ENCODE assay signal across 8 mouse cellular contexts in genomic region chr3:75556695-75557291, GRCm38 (mm10). TPM values are rescaled to one million over a fixed set of nuclear protein-coding genes. Genes with fewer than 3 reads are reported as not detected.
DNase-seq lines count a peak whose midpoint lies in the region; ATAC-seq and TF ChIP-seq lines count a peak whose summit lies in the region.

Pdcd10 (minus strand) TSS chr3:75556856.

- H3K4me3 ChIP-seq in C2C12 (ENCODE audit: insufficient read depth, poor library complexity, severe bottlenecking), result peak within 1 kb of the TSS; percentile 91
- peak within 1 kb of the TSS; percentile 98 for H3K4me3 ChIP-seq in erythroblast, embryonic 14.5 days (replicated peaks)
- H3K4me3 ChIP-seq in heart, embryonic 11.5 days (ENCODE audit: low read depth, low read length), result peak within 1 kb of the TSS; percentile 96
- peak within 1 kb of the TSS; percentile 95 for H3K4me3 ChIP-seq in kidney, embryonic 16.5 days (ENCODE audit: low read length)
- H3K4me3 ChIP-seq in liver, adult 2 months (ENCODE audit: insufficient read depth, low read depth, low read length), result peak within 1 kb of the TSS; percentile 89
- peak within 1 kb of the TSS; percentile 69 for H3K4me3 ChIP-seq in myocyte

- TF ChIP-seq CTCF in C2C12 (IDR thresholded peaks at IDR 0.05; ENCODE audit: control insufficient read depth, insufficient read depth, insufficient read length), result no peak
- no peak for TF ChIP-seq CTCF in brain, embryonic 14.5 days (IDR thresholded peaks at IDR 0.05; ENCODE audit: borderline replicate concordance, extremely low read depth, insufficient read depth, insufficient read length)
- TF ChIP-seq CTCF in liver, adult 2 months (IDR thresholded peaks at IDR 0.05; ENCODE audit: low read depth, low read length), result no peak

- under 1% methylated on average over 35 of the region's 35 CpGs for WGBS in heart, embryonic 11.5 days (ENCODE audit: insufficient replicate concordance)
- WGBS in kidney, embryonic 16.5 days, result 0% methylated on average over 35 of the region's 35 CpGs
- WGBS in liver, adult 2 months, result under 1% methylated on average over 35 of the region's 35 CpGs

- H3K36me3 ChIP-seq in C2C12 (ENCODE audit: control insufficient read depth, insufficient read depth) (no peaks in the 10 kb centered on the region), myocyte (ENCODE audit: control insufficient read depth, insufficient read depth) (no peaks in the 10 kb centered on the region)
- H3K36me3 ChIP-seq in erythroblast, embryonic 14.5 days (ENCODE audit: control insufficient read depth), result peaks cover 5% of the 10 kb centered on the region
- no peaks in the 10 kb centered on the region for H3K36me3 ChIP-seq in heart, embryonic 11.5 days (ENCODE audit: control insufficient read depth, insufficient read depth, low read length)
- no peaks in the 10 kb centered on the region for H3K36me3 ChIP-seq in kidney, embryonic 16.5 days (ENCODE audit: insufficient read depth, low read length)
- no peaks in the 10 kb centered on the region for H3K36me3 ChIP-seq in liver, adult 2 months (ENCODE audit: control insufficient read depth, insufficient read depth, low read length)
- no peaks in the 10 kb centered on the region; the same call in 1 of the 2 replicates for H3K36me3 ChIP-seq in splenic B cell, adult 2 months (ENCODE audit: control insufficient read depth, insufficient read depth, low read length, poor library complexity, severe bottlenecking)

- H3K79me3 ChIP-seq in C2C12 (ENCODE audit: low read depth), result peaks cover 43% of the 10 kb centered on the region

- peaks cover 41% of the 10 kb centered on the region for H3K4me1 ChIP-seq in erythroblast, embryonic 14.5 days (ENCODE audit: control insufficient read depth)
- H3K4me1 ChIP-seq in heart, embryonic 11.5 days (ENCODE audit: control insufficient read depth, insufficient read depth, low read length), result 0 out of 2 replicates have a peak, but pooled peaks cover 3% of the 10 kb centered on the region
- H3K4me1 ChIP-seq in kidney, embryonic 16.5 days (ENCODE audit: insufficient read depth, low read length), result peaks cover 5% of the 10 kb centered on the region
- peaks cover 4% of the 10 kb centered on the region for H3K4me1 ChIP-seq in liver, adult 2 months (ENCODE audit: control insufficient read depth, insufficient read depth, low read length)

- H3K27ac ChIP-seq in heart, embryonic 11.5 days (ENCODE audit: low read depth, low read length), result peak within 1 kb of the TSS; percentile 82
- peak within 1 kb of the TSS; percentile 86 for H3K27ac ChIP-seq in kidney, embryonic 16.5 days (ENCODE audit: low read length)
- H3K27ac ChIP-seq in liver, adult 2 months (replicated peaks; ENCODE audit: insufficient read depth, low read depth, low read length), result peak within 1 kb of the TSS; percentile 77

- no peaks in the 10 kb centered on the region for H3K9me3 ChIP-seq in erythroblast, embryonic 14.5 days (ENCODE audit: control insufficient read depth, low read length)
- no peaks in the 10 kb centered on the region for H3K9me3 ChIP-seq in heart, embryonic 11.5 days (replicated peaks; ENCODE audit: control insufficient read depth, low read length)
- no peaks in the 10 kb centered on the region for H3K9me3 ChIP-seq in kidney, embryonic 16.5 days (ENCODE audit: low read length)

- peak; percentile 43; the same call in 1 of the 2 replicates for TF ChIP-seq POLR2A in brain, embryonic 14.5 days (IDR thresholded peaks at IDR 0.05; ENCODE audit: borderline replicate concordance, extremely low read depth, insufficient read depth, insufficient read length, poor library complexity, severe bottlenecking)
- TF ChIP-seq POLR2A in liver, adult 2 months (IDR thresholded peaks at IDR 0.05; ENCODE audit: extremely low read depth, insufficient read depth, low read length), result peak; percentile 41; the same call in 1 of the 2 replicates
- peak; percentile 41 for TF ChIP-seq POLR2A in myocyte (IDR thresholded peaks at IDR 0.05; ENCODE audit: insufficient read length, low read depth)

- ATAC-seq in heart, embryonic 11.5 days (replicated peaks; ENCODE audit: insufficient number of reproducible peaks, low FRiP score, low TSS enrichment), result peak; percentile 98
- ATAC-seq in kidney, embryonic 16.5 days (ENCODE audit: low FRiP score, low TSS enrichment), result peak; percentile 98

- peak within 1 kb of the TSS; percentile 80 for H3ac ChIP-seq in C2C12 (ENCODE audit: control insufficient read depth, insufficient read length, low read depth)
- peak within 1 kb of the TSS; percentile 68 for H3ac ChIP-seq in myocyte (ENCODE audit: control insufficient read depth, insufficient read length)

- no peaks in the 10 kb centered on the region for H3K27me3 ChIP-seq in C2C12 (ENCODE audit: control insufficient read depth, insufficient read depth, insufficient read length)
- H3K27me3 ChIP-seq in erythroblast, embryonic 14.5 days (ENCODE audit: control insufficient read depth), result peaks cover 13% of the 10 kb centered on the region
- H3K27me3 ChIP-seq in heart, embryonic 11.5 days (ENCODE audit: control insufficient read depth, insufficient read depth, low read length), result no peaks in the 10 kb centered on the region
- H3K27me3 ChIP-seq in kidney, embryonic 16.5 days (ENCODE audit: insufficient read depth, low read length), result no peaks in the 10 kb centered on the region
- H3K27me3 ChIP-seq in liver, adult 2 months (ENCODE audit: control insufficient read depth, insufficient read depth, low read length), result no peaks in the 10 kb centered on the region
- no peaks in the 10 kb centered on the region for H3K27me3 ChIP-seq in myocyte (ENCODE audit: control insufficient read depth, insufficient read depth, insufficient read length)
- H3K27me3 ChIP-seq in splenic B cell, adult 2 months (ENCODE audit: control insufficient read depth, insufficient read depth, low read length, poor library complexity, severe bottlenecking), result no peaks in the 10 kb centered on the region

- DNase-seq in brain, embryonic 14.5 days (ENCODE audit: low read depth), result peak; percentile 100
- DNase-seq in liver, adult 2 months (ENCODE audit: extremely low read depth, low read depth, low spot score), result peak; percentile 100
- peak; percentile 100 for DNase-seq in splenic B cell, adult 2 months (ENCODE audit: low read depth, low spot score)

- peak within 1 kb of the TSS; percentile 96 for H3K9ac ChIP-seq in heart, embryonic 11.5 days (ENCODE audit: low read depth, low read length)
- peak within 1 kb of the TSS; percentile 91 for H3K9ac ChIP-seq in kidney, embryonic 16.5 days (replicated peaks; ENCODE audit: low read length)
- peak within 1 kb of the TSS; percentile 91 for H3K9ac ChIP-seq in liver, adult 2 months (ENCODE audit: low read depth, low read length)

- peak within 1 kb of the TSS; percentile 85 for H3K4me2 ChIP-seq in heart, embryonic 11.5 days
- peak within 1 kb of the TSS; percentile 91 for H3K4me2 ChIP-seq in kidney, embryonic 16.5 days (replicated peaks; ENCODE audit: low read depth, low read length)
- peak within 1 kb of the TSS; percentile 87 for H3K4me2 ChIP-seq in myocyte (ENCODE audit: low read depth)

- H3K79me2 ChIP-seq in C2C12 (ENCODE audit: control insufficient read depth, insufficient read depth) (peaks cover 48% of the 10 kb centered on the region), myocyte (ENCODE audit: control insufficient read depth, insufficient read depth) (peaks cover 45% of the 10 kb centered on the region)
- H3K79me2 ChIP-seq in liver, adult 2 months (ENCODE audit: control insufficient read depth, insufficient read depth, low read length), result peaks cover 12% of the 10 kb centered on the region

TF ChIP-seq in C2C12, 6 proteins besides CTCF, POLR2A, EP300 and RAD21:
- TF ChIP-seq MAX (IDR thresholded peaks at IDR 0.05), result no peak
- TF ChIP-seq CEBPB (IDR thresholded peaks at IDR 0.05; ENCODE audit: low read depth), result peak; percentile 72

TF ChIP-seq in myocyte, 11 proteins besides CTCF, POLR2A, EP300 and RAD21:
- no peak for TF ChIP-seq E2F4 (IDR thresholded peaks at IDR 0.05; ENCODE audit: insufficient read depth)
- peak; percentile 8 for TF ChIP-seq SRF (IDR thresholded peaks at IDR 0.05; ENCODE audit: control insufficient read depth, insufficient read length, low read depth)
- peak; percentile 57; the same call in 1 of the 2 replicates for TF ChIP-seq CEBPB (IDR thresholded peaks at IDR 0.05; ENCODE audit: insufficient read depth, poor library complexity, severe bottlenecking)
- TF ChIP-seq POLR2AphosphoS2 (IDR thresholded peaks at IDR 0.05; ENCODE audit: insufficient read length, low read depth), result peak; percentile 50
- TF ChIP-seq USF1 (IDR thresholded peaks at IDR 0.05; ENCODE audit: low read depth), result no peak
- TF ChIP-seq MYOG (IDR thresholded peaks at IDR 0.05; ENCODE audit: control insufficient read depth in 1 of 3, insufficient read depth in 1 of 3, insufficient read length in 2 of 3, low read depth in 2 of 3), result no peak
- no peak for TF ChIP-seq TCF12 (IDR thresholded peaks at IDR 0.05; ENCODE audit: insufficient read depth, poor library complexity, severe bottlenecking)
- TF ChIP-seq TCF3 (IDR thresholded peaks at IDR 0.05; ENCODE audit: insufficient read length, low read depth), result no peak
- TF ChIP-seq REST (IDR thresholded peaks at IDR 0.05; ENCODE audit: insufficient read depth, insufficient read length), result no peak

RNA-seq across cellular contexts. Expression of gene Pdcd10, which starts in this region (rescaled TPM):
- polyA plus RNA-seq in C2C12 (2012; fragmentation: generic; extraction: Trizol) (17.7 TPM), myocyte (2012; fragmentation: generic; extraction: Trizol) (19.1 TPM)
- 32.8 and 38.1 TPM in 2 replicates for polyA plus RNA-seq in brain, embryonic 14.5 days (2012; rRNA removed)
- 0.17 and 0.56 TPM in 2 replicates for polyA plus RNA-seq in erythroblast, embryonic 14.5 days (2012)
- polyA plus RNA-seq in heart, embryonic 11.5 days (2014; fragmentation: Nextera tagmentation; extraction: Ambion mirVana), result 73.4 and 81.3 TPM in 2 replicates
- 71.9 and 80.3 TPM in 2 replicates for polyA plus RNA-seq in kidney, embryonic 16.5 days (2015; fragmentation: Nextera tagmentation; extraction: Ambion mirVana)
- 25.8 and 31.4 TPM in 2 replicates for total RNA-seq in liver, adult 2 months (2014; rRNA removed)
- polyA plus RNA-seq in liver, adult 2 months (2012; rRNA removed), result 1.5 and 2.8 TPM in 2 replicates

Comparison
In these comparisons a context has a peak if more than half of its experiments do, and no peak if none do; other contexts are left out.
1. Peak in every context shown above with its lines: DNase-seq, ATAC-seq, H3K4me3 ChIP-seq and H3K27ac ChIP-seq.